8 mouse cellular contexts compared by ENCODE assay signal in the genomic region with DNA sequence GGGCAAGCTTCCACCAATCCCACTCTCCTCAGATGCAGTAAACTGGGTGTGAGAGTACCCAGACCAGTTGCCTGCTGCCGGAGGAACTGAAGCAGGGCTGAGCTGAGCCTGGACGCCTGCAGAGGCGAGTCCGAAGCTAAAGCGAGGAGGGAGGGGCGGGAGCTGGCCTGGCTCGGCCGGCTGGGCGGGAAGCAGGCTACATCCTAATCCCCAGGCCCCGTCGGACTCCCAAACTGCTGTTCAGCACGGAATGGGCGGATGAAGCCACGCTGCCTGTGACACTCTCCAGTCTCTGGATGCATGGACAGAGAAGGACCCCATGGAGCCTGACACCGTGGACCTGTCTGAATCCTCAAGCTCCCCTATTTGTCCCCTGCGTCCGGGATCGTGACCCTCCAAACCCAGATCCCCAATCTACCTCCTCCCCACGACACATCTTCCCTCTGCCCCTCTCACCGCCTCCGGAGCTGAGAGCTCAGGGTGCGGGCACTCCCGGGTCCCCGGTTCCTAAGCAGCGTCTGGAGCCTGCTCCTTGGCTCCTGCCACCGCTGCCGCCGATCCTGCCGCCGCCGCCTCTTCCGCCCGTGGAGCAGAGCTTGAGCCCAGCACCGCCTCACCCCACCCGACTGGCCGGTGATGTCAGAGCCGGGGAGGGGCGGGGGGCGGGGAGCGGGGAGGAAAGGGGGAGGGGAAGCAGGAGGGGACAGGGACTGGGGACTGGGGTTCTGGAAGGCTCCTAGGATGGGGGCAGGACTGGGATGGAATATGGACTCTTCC. TPM values are rescaled to one million over a fixed set of nuclear protein-coding genes. Genes with fewer than 3 reads are reported as not detected.
DNase-seq lines count a peak whose midpoint lies in the region; ATAC-seq and TF ChIP-seq lines count a peak whose summit lies in the region.

Gene Pea15a (minus strand): TSS at position 664 of the 777 bp plus-strand sequence.

- DNase-seq in CD8-positive naive resting alpha-beta T cell, adult 2 months (ENCODE audit: low read depth in 2 of 2, low spot score in 2 of 2): peak; percentile 49 to 62
- DNase-seq in heart, postnatal 25 days (ENCODE audit: low spot score): peak; percentile 82
- peak; percentile 77 to 87 for DNase-seq in layer of hippocampus, adult 18-20 months (ENCODE audit: low spot score in 2 of 2)
- peak; percentile 84 for DNase-seq in lung, adult 2 months
- DNase-seq in thymus, adult 18-20 months: peak; percentile 57 to 59

- no peak; the same call in 1 of the 2 replicates for TF ChIP-seq POLR2A in lung, adult 2 months (IDR thresholded peaks at IDR 0.05; ENCODE audit: borderline replicate concordance, extremely low read depth, low read depth, low read length)

- peak within 1 kb of the TSS; percentile 81 for H3K4me3 ChIP-seq in brown adipose tissue, adult 24 weeks (ENCODE audit: insufficient read depth, low read depth, low read length)
- H3K4me3 ChIP-seq in forebrain, embryonic 16.5 days (replicated peaks; ENCODE audit: low read length): peak within 1 kb of the TSS; percentile 69
- H3K4me3 ChIP-seq in lung, adult 2 months (replicated peaks; ENCODE audit: extremely low read depth, low read depth, low read length): peak within 1 kb of the TSS; percentile 90
- peak within 1 kb of the TSS; percentile 80 for H3K4me3 ChIP-seq in neural tube, embryonic 15.5 days (replicated peaks)

- intact Hi-C loops in heart, postnatal 25 days (cut with DNase I): no loop called here

- H3K9me3 ChIP-seq in forebrain, embryonic 16.5 days (ENCODE audit: control insufficient read depth, low read length): no peaks in the 10 kb centered on the region
- no peaks in the 10 kb centered on the region for H3K9me3 ChIP-seq in neural tube, embryonic 15.5 days (replicated peaks)

- H3K27me3 ChIP-seq in forebrain, embryonic 16.5 days (replicated peaks; ENCODE audit: control insufficient read depth, insufficient read depth, low read length): no peaks in the 10 kb centered on the region
- H3K27me3 ChIP-seq in neural tube, embryonic 15.5 days (replicated peaks): no peaks in the 10 kb centered on the region

- TF ChIP-seq CTCF in lung, adult 2 months (IDR thresholded peaks at IDR 0.05; ENCODE audit: insufficient read depth, low read length): no peak

- ATAC-seq in forebrain, embryonic 16.5 days: peak; percentile 73
- peak; percentile 84 for ATAC-seq in neural tube, embryonic 15.5 days (ENCODE audit: low FRiP score)

- peak within 1 kb of the TSS; percentile 91 for H3K9ac ChIP-seq in forebrain, embryonic 16.5 days (replicated peaks; ENCODE audit: low read depth, low read length)
- peak within 1 kb of the TSS; percentile 83 for H3K9ac ChIP-seq in neural tube, embryonic 15.5 days (replicated peaks)

- peak within 1 kb of the TSS; percentile 95 for H3K4me2 ChIP-seq in forebrain, embryonic 16.5 days (ENCODE audit: low read length)
- H3K4me2 ChIP-seq in neural tube, embryonic 15.5 days: peak within 1 kb of the TSS; percentile 76

- H3K27ac ChIP-seq in brown adipose tissue, adult 24 weeks (replicated peaks; ENCODE audit: low read depth, low read length): peak within 1 kb of the TSS; percentile 91
- peak within 1 kb of the TSS; percentile 91 for H3K27ac ChIP-seq in forebrain, embryonic 16.5 days (ENCODE audit: low read length)
- peak within 1 kb of the TSS; percentile 93 for H3K27ac ChIP-seq in neural tube, embryonic 15.5 days (replicated peaks)

- peaks cover 17% of the 10 kb centered on the region for H3K4me1 ChIP-seq in brown adipose tissue, adult 24 weeks (ENCODE audit: control insufficient read depth, insufficient read depth, insufficient read length, low read length)
- H3K4me1 ChIP-seq in forebrain, embryonic 16.5 days (replicated peaks; ENCODE audit: control insufficient read depth, insufficient read depth, low read length): peaks cover 55% of the 10 kb centered on the region
- H3K4me1 ChIP-seq in lung, adult 2 months (ENCODE audit: control insufficient read depth, insufficient read depth, low read length): peaks cover 26% of the 10 kb centered on the region
- peaks cover 55% of the 10 kb centered on the region for H3K4me1 ChIP-seq in neural tube, embryonic 15.5 days

- no peaks in the 10 kb centered on the region for H3K36me3 ChIP-seq in forebrain, embryonic 16.5 days (ENCODE audit: control insufficient read depth, insufficient read depth)
- H3K36me3 ChIP-seq in neural tube, embryonic 15.5 days: no peaks in the 10 kb centered on the region

- 0% methylated on average over 34 of the region's 40 CpGs for WGBS in forebrain, embryonic 16.5 days
- WGBS in lung, adult 2 months: under 1% methylated on average over 38 of the region's 40 CpGs
- 1% methylated on average over 36 of the region's 40 CpGs for WGBS in neural tube, embryonic 15.5 days

RNA-seq across cellular contexts. Expression of gene Pea15a, which starts in this region (rescaled TPM):
- 41.7 and 43.8 TPM in 2 replicates for polyA plus RNA-seq in brown adipose tissue, adult 24 weeks (2012; ENCODE audit: insufficient read depth, insufficient read length, missing spikeins)
- polyA plus RNA-seq in forebrain, embryonic 16.5 days (2015; fragmentation: Nextera tagmentation; extraction: Ambion mirVana): 472 and 511 TPM in 2 replicates
- 10 to 100 TPM; 65.8 to 70.5 TPM for total RNA-seq in heart, postnatal 25 days (2021)
- total RNA-seq in layer of hippocampus, adult 18-20 months (2021): 100 to 1,000 TPM; 445 to 478 TPM
- polyA plus RNA-seq in lung, adult 2 months (2012; rRNA removed): 88.2 and 137 TPM in 2 replicates
- polyA plus RNA-seq in neural tube, embryonic 15.5 days (2015; fragmentation: Nextera tagmentation; extraction: Ambion mirVana): 378 and 415 TPM in 2 replicates

Comparison
In these comparisons a context has a peak if more than half of its experiments do, and no peak if none do; other contexts are left out.
1. Peak in every context shown above with its lines: DNase-seq, ATAC-seq, H3K4me3 ChIP-seq and H3K27ac ChIP-seq.
2. RNA of gene Pea15a (total RNA-seq): 445 to 478 TPM in layer of hippocampus, adult 18-20 months; 65.8 to 70.5 TPM in heart, postnatal 25 days; every median in the first group is over 4 times any median in the second.